Mouse (Mus musculus): ENCODE results near the gene Clasp2. TPM values are rescaled to one million over a fixed set of nuclear protein-coding genes. Genes with fewer than 3 reads are reported as not detected.
A peak's percentile ranks its signal among the peaks of the same experiment; 100 is the strongest.

The Clasp2 gene
- total RNA-seq (2014; rRNA removed) = 16.2 and 17.4 TPM in 2 replicates
- polyA plus RNA-seq (2012; rRNA removed) = 2.3 and 2.6 TPM in 2 replicates

DNA sequence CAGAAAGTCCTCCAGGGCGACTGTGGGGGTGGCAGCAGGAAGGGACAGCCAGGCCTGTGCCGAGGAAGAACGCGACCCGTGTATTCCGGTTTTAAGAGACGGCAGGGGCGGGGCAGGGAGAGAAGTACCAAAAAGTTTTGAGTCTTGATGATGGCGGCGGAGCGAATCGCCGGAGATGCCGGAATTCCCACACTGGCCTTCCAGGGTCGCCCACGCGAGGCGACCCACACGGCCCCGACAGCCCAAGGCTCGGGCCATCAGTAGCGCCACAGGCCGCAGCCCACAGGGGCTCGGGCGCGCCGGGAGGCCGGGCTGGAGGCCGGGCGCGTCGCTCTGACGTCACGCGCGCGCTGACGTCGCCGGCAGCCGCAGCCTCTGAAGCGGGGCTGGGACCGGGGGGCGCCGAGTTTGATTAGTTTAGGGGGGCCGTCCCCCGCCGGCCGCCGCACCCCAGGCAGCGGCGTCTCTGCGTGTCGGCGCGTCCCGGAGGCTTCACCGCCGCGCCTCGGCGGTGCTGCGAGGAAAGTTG is at the start of gene Clasp2:
Gene Clasp2 (plus strand): TSS at position 366 of the 529 bp plus-strand sequence.
- Histone ChIP-seq H3K4me1 (ENCODE audit: control insufficient read depth, insufficient read depth, low read length) (peaks cover 8% of the 10 kb centered on the region), H3K27me3 (ENCODE audit: control insufficient read depth, insufficient read depth, low read length) (no peaks in the 10 kb centered on the region), H3K36me3 (ENCODE audit: control insufficient read depth, insufficient read depth, low read length) (no peaks in the 10 kb centered on the region), H3K79me2 (ENCODE audit: control insufficient read depth, insufficient read depth, low read length) (peaks cover 18% of the 10 kb centered on the region; the same call in 1 of the 2 replicates), H3K4me3 (ENCODE audit: insufficient read depth, low read depth, low read length) (peak within 1 kb of the TSS; percentile 90), H3K9ac (ENCODE audit: low read depth, low read length) (peak within 1 kb of the TSS; percentile 93), H3K27ac (replicated peaks; ENCODE audit: insufficient read depth, low read depth, low read length) (peak within 1 kb of the TSS; percentile 79)
- under 1% methylated on average over 63 of the region's 63 CpGs for WGBS
- TF ChIP-seq CTCF (IDR thresholded peaks at IDR 0.05; ENCODE audit: low read depth, low read length) (no peak), POLR2A (IDR thresholded peaks at IDR 0.05; ENCODE audit: extremely low read depth, insufficient read depth, low read length) (0 out of 2 replicates have a peak, but pooled peaks have one; percentile 31)
- peak; percentile 58 for DNase-seq (ENCODE audit: extremely low read depth, low read depth, low spot score)

DNA sequence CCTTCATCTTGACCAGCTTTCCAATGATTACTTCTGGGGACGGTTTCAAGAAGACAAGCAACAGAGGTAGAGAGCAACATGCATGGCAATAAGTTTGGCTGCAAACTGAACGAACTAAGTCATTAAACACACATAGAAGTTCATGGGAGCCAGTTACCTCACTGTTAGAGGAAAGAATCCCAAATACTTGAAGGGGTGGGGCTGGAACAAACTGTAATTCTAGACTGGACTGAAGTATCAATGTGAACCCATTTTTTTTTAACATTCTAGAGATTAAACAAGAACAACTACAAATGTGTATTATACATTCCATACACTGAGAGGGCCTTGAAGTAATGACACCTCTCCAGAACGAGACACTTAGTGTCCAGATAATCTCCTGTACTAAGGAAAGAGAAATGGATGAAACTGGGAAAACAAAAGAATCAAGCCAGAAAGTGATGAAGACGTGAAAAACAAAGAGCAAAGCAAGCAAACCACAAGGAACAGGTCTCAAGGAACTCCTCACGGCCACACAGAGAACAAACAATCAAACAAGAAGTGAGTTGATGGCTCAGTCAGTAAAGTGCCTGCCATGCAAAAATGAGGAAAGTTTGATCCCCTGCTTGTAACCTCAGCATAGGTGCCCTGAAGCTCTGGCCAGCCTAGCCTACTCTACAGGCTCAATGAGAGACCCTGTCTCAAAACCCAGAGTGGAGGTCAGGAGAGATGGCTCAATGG is 39.7 kb upstream of the Clasp2 start:
- Histone ChIP-seq H3K4me3 (ENCODE audit: insufficient read depth, low read depth, low read length) (no peak overlapping the region), H3K79me2 (ENCODE audit: control insufficient read depth, insufficient read depth, low read length) (peaks cover 44% of the 10 kb centered on the region; the same call in 1 of the 2 replicates), H3K36me3 (ENCODE audit: control insufficient read depth, insufficient read depth, low read length) (peaks cover 17% of the 10 kb centered on the region), H3K4me1 (ENCODE audit: control insufficient read depth, insufficient read depth, low read length) (peaks cover 21% of the 10 kb centered on the region), H3K9ac (ENCODE audit: low read depth, low read length) (no peak overlapping the region), H3K27me3 (ENCODE audit: control insufficient read depth, insufficient read depth, low read length) (no peaks in the 10 kb centered on the region), H3K27ac (replicated peaks; ENCODE audit: insufficient read depth, low read depth, low read length) (no peak overlapping the region)
- DNase-seq (ENCODE audit: extremely low read depth, low read depth, low spot score) = no peak
- 68% methylated on average over 5 of the region's 5 CpGs for WGBS
- TF ChIP-seq CTCF (IDR thresholded peaks at IDR 0.05; ENCODE audit: low read depth, low read length) (no peak), POLR2A (IDR thresholded peaks at IDR 0.05; ENCODE audit: extremely low read depth, insufficient read depth, low read length) (no peak)

DNA sequence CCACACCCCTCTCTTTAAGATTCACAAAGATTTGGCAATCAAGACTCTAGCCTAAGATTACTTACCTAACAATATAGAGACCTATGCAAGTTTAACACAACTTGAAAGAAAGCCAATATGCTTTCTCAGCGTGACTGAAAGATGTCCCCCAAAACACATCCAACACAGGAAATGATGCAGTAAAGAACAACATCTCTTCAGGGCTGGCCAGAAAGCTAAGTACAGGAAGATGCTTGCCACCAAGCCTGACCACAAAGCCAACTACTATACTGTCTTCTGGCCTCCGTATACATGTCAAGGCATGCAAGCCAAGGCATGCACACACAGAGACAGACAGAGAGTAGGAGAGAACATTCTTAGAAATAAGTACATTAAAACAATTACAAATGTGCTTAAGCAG is 35.2 kb upstream of the Clasp2 start:
- H3K36me3 ChIP-seq (ENCODE audit: control insufficient read depth, insufficient read depth, low read length) = no peaks in the 10 kb centered on the region
- H3K79me2 ChIP-seq (ENCODE audit: control insufficient read depth, insufficient read depth, low read length) = peaks cover 52% of the 10 kb centered on the region; the same call in 1 of the 2 replicates
- DNase-seq (ENCODE audit: extremely low read depth, low read depth, low spot score) = no peak
- H3K27ac ChIP-seq (replicated peaks; ENCODE audit: insufficient read depth, low read depth, low read length) = no peak overlapping the region
- H3K4me3 ChIP-seq (ENCODE audit: insufficient read depth, low read depth, low read length) = no peak overlapping the region
- 57% methylated on average over 2 of the region's 2 CpGs for WGBS
- TF ChIP-seq CTCF (IDR thresholded peaks at IDR 0.05; ENCODE audit: low read depth, low read length) (no peak), POLR2A (IDR thresholded peaks at IDR 0.05; ENCODE audit: extremely low read depth, insufficient read depth, low read length) (no peak)
- peaks cover 26% of the 10 kb centered on the region for H3K4me1 ChIP-seq (ENCODE audit: control insufficient read depth, insufficient read depth, low read length)
- no peaks in the 10 kb centered on the region for H3K27me3 ChIP-seq (ENCODE audit: control insufficient read depth, insufficient read depth, low read length)
- H3K9ac ChIP-seq (ENCODE audit: low read depth, low read length) = no peak overlapping the region

DNA sequence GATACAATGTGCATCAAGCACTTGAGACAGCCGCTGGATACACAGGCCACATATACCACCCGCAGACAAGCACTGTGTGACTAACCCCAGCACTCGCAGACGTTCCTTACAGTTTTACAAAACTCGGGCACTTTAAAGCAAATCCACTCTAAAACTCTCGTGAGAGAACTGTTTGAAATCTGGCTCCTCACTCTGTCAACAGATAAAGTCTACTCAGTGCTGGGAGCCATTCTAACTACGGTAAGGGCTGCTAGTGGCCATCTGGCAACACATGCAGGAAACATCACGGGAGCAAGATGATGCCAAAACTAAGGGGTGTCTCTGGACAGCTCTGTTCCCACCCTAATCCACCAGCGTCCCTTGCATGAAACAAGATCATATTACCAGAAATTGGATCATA is 34.4 kb upstream of the Clasp2 start:
- no peak overlapping the region; the same call in 1 of the 2 replicates for H3K27ac ChIP-seq (replicated peaks; ENCODE audit: insufficient read depth, low read depth, low read length)
- peak overlapping the region; percentile 48 for H3K9ac ChIP-seq (ENCODE audit: low read depth, low read length)
- peak; percentile 61 for DNase-seq (ENCODE audit: extremely low read depth, low read depth, low spot score)
- H3K4me3 ChIP-seq (ENCODE audit: insufficient read depth, low read depth, low read length) = peak overlapping the region; percentile 90
- H3K4me1 ChIP-seq (ENCODE audit: control insufficient read depth, insufficient read depth, low read length) = peaks cover 23% of the 10 kb centered on the region
- H3K27me3 ChIP-seq (ENCODE audit: control insufficient read depth, insufficient read depth, low read length) = no peaks in the 10 kb centered on the region
- no peaks in the 10 kb centered on the region for H3K36me3 ChIP-seq (ENCODE audit: control insufficient read depth, insufficient read depth, low read length)
- peaks cover 47% of the 10 kb centered on the region; the same call in 1 of the 2 replicates for H3K79me2 ChIP-seq (ENCODE audit: control insufficient read depth, insufficient read depth, low read length)
- 13% methylated on average over 9 of the region's 9 CpGs for WGBS
- TF ChIP-seq POLR2A (IDR thresholded peaks at IDR 0.05; ENCODE audit: extremely low read depth, insufficient read depth, low read length) (no peak), CTCF (IDR thresholded peaks at IDR 0.05; ENCODE audit: low read depth, low read length) (no peak)

DNA sequence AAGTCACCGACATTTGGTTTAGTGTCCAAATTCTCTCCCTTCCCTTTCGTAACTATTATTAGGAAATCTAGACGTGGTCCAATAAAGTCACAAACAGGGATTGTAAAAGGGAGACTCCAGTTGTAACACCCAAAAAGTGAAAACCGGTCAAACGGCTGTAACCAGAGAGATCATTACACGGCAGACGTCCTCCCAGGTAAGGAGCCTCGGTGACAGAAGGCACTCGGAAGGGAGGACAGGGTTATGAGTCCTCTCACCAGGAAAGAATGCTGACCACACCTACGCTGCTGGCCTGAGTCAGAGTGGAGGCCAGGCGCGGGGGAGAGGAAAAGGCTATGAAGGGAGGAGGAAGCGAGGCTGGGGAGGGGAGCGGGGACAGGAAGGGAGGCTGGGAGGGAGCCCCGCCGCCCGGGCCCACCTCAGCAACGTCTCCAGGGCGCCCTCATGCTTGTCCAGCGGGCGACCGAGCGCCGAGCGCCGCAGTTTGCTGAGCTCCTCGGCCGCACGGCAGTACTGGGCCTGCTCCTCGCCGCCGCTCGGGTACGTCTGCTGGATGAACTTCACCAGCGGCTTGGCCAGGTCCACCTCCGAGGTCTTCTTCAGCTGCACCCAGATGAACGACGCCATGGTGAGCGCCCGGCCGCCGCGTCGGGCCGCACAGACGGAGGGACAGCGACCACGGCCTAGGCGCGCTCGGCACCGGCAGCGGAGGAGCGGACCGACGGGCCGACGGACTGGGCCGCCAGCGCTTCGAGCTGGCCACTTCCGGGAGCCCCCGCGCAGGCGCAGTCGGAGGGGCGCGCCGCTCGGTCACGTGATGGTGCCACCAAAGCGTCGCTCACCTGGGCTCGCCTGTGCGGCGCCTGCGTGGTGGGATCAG is 33.6 kb upstream of the Clasp2 start, which contains the start of gene Pdcd6ip:
Gene Pdcd6ip (minus strand): TSS at position 779 of the 880 bp plus-strand sequence.
- Histone ChIP-seq H3K36me3 (ENCODE audit: control insufficient read depth, insufficient read depth, low read length) (no peaks in the 10 kb centered on the region), H3K4me3 (ENCODE audit: insufficient read depth, low read depth, low read length) (peak within 1 kb of the TSS; percentile 90), H3K27ac (replicated peaks; ENCODE audit: insufficient read depth, low read depth, low read length) (peak within 1 kb of the TSS; percentile 81), H3K9ac (ENCODE audit: low read depth, low read length) (peak within 1 kb of the TSS; percentile 95), H3K27me3 (ENCODE audit: control insufficient read depth, insufficient read depth, low read length) (no peaks in the 10 kb centered on the region), H3K79me2 (ENCODE audit: control insufficient read depth, insufficient read depth, low read length) (peaks cover 39% of the 10 kb centered on the region; the same call in 1 of the 2 replicates), H3K4me1 (ENCODE audit: control insufficient read depth, insufficient read depth, low read length) (peaks cover 23% of the 10 kb centered on the region)
- peak; percentile 91 for DNase-seq (ENCODE audit: extremely low read depth, low read depth, low spot score)
- TF ChIP-seq POLR2A (IDR thresholded peaks at IDR 0.05; ENCODE audit: extremely low read depth, insufficient read depth, low read length) (peak; percentile 75), CTCF (IDR thresholded peaks at IDR 0.05; ENCODE audit: low read depth, low read length) (no peak)
- 1% methylated on average over 77 of the region's 77 CpGs for WGBS

Measured in liver, adult 2 months (tissue).